Mouse (Mus musculus): ENCODE data around the gene 2610528J11Rik. TPM values are rescaled to one million over a fixed set of nuclear protein-coding genes. Genes with fewer than 3 reads are reported as not detected.

Gene 2610528J11Rik
- polyA plus RNA-seq, 1 experiment from 2014 or later: not detected

DNA sequence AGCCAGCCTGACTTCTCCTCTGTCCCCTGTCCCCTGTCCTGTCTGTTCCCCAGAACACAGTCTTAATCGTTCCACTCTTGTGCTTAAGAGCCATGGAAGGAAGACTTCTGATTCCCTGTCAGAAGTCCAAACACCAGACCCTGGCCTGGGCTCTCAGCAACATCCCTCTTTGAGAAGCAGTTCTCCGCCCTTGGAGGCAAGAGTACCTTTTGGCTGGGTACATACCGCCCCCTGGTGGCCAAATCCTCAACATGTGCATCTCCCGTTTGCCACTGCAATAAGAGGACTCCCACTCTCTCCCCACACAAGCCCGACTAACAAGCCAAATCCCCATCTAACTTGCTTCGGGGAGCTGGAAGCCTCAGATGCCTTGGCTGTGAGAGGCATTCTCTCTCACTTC lies 49.3 kb downstream of the 2610528J11Rik start:
- H3K4me3 ChIP-seq: no peak overlapping the region
- no peaks in the 10 kb centered on the region for H3K36me3 ChIP-seq
- peak; percentile 61; the same call in 1 of the 2 replicates for ATAC-seq (ENCODE audit: low FRiP score, low read depth)
- H3K27ac ChIP-seq (replicated peaks): no peak overlapping the region
- no peaks in the 10 kb centered on the region for H3K4me1 ChIP-seq (replicated peaks)
- no peak overlapping the region for H3K4me2 ChIP-seq
- H3K9me3 ChIP-seq: no peaks in the 10 kb centered on the region
- H3K27me3 ChIP-seq: 0 out of 2 replicates have a peak, but pooled peaks cover 8% of the 10 kb centered on the region
- 7% methylated on average over 6 of the region's 6 CpGs for WGBS
- no peak overlapping the region for H3K9ac ChIP-seq

DNA sequence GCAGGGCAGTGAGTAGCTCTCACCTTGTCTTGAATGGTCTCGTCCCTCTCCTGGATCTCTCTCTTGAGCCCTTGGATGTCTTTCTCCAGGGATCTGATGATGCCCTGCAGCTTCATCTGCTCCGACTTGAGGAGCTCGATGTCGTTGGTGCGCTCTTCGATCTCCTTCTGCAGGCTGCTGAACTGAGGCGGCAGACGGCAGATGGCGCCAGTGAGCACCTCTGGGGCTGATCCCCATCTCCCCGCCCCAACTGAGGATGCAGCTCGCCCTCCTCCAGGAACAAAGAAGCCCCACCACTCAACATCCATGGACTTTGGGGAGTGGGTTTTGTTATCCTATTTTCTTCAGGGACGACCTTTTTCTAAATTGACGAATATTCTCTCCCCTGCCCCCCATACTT lies 52.5 kb downstream of the 2610528J11Rik start:
- no peaks in the 10 kb centered on the region for H3K4me1 ChIP-seq (replicated peaks)
- 50% methylated on average over 13 of the region's 13 CpGs for WGBS
- no peak overlapping the region for H3K4me2 ChIP-seq

More for the DNA sequence above, 52.5 kb downstream of the 2610528J11Rik start:
- H3K36me3 ChIP-seq: no peaks in the 10 kb centered on the region
- no peak overlapping the region for H3K4me3 ChIP-seq
- 0 out of 2 replicates have a peak, but pooled peaks cover 4% of the 10 kb centered on the region for H3K27me3 ChIP-seq
- H3K9me3 ChIP-seq: no peaks in the 10 kb centered on the region
- H3K27ac ChIP-seq (replicated peaks): no peak overlapping the region
- ATAC-seq (ENCODE audit: low FRiP score, low read depth): no peak
- no peak overlapping the region for H3K9ac ChIP-seq

Other genes with a start within 250 kb of the 2610528J11Rik start
- 80.0 and 86.3 TPM in 2 replicates for gene Ptprf, start 235.6 kb upstream of the 2610528J11Rik start, polyA plus RNA-seq (2015; fragmentation: Nextera tagmentation; extraction: Ambion mirVana)
- gene Szt2, start 117.7 kb upstream of the 2610528J11Rik start, polyA plus RNA-seq (2015; fragmentation: Nextera tagmentation; extraction: Ambion mirVana): 8.7 and 9.0 TPM in 2 replicates
- 95.1 and 105 TPM in 2 replicates for gene Med8, start 117.7 kb upstream of the 2610528J11Rik start, polyA plus RNA-seq (2015; fragmentation: Nextera tagmentation; extraction: Ambion mirVana)
- 35.2 TPM in 2 replicates for gene Elovl1, start 98.9 kb upstream of the 2610528J11Rik start, polyA plus RNA-seq (2015; fragmentation: Nextera tagmentation; extraction: Ambion mirVana)
- gene Cdc20, start 89.6 kb upstream of the 2610528J11Rik start, polyA plus RNA-seq (2015; fragmentation: Nextera tagmentation; extraction: Ambion mirVana): 42.2 and 62.1 TPM in 2 replicates
- 0.14 and 0.27 TPM in 2 replicates for gene Mpl, start 69.5 kb upstream of the 2610528J11Rik start, polyA plus RNA-seq (2015; fragmentation: Nextera tagmentation; extraction: Ambion mirVana)
- 15.8 and 18.2 TPM in 2 replicates for gene Tie1, start 36.9 kb upstream of the 2610528J11Rik start, polyA plus RNA-seq (2015; fragmentation: Nextera tagmentation; extraction: Ambion mirVana)
- 0.18 and 0.22 TPM in 2 replicates for gene Tmem125, start 17.0 kb downstream of the 2610528J11Rik start, polyA plus RNA-seq (2015; fragmentation: Nextera tagmentation; extraction: Ambion mirVana)
- gene Cfap57, start 93.8 kb downstream of the 2610528J11Rik start, polyA plus RNA-seq (2015; fragmentation: Nextera tagmentation; extraction: Ambion mirVana): 1.5 and 2.0 TPM in 2 replicates
- 87.3 and 96.5 TPM in 2 replicates for gene Ebna1bp2, start 93.8 kb downstream of the 2610528J11Rik start, polyA plus RNA-seq (2015; fragmentation: Nextera tagmentation; extraction: Ambion mirVana)
- gene Olfr62, start 132.0 kb downstream of the 2610528J11Rik start, polyA plus RNA-seq (2015; fragmentation: Nextera tagmentation; extraction: Ambion mirVana): not detected in 2 replicates
- 0.05 TPM in 1 of 2 replicates, not detected in the other for gene Olfr1342, start 165.8 kb downstream of the 2610528J11Rik start, polyA plus RNA-seq (2015; fragmentation: Nextera tagmentation; extraction: Ambion mirVana)
- gene Olfr1341, start 176.5 kb downstream of the 2610528J11Rik start, polyA plus RNA-seq (2015; fragmentation: Nextera tagmentation; extraction: Ambion mirVana): not detected in 2 replicates
- not detected in 2 replicates for gene Olfr1340, start 193.1 kb downstream of the 2610528J11Rik start, polyA plus RNA-seq (2015; fragmentation: Nextera tagmentation; extraction: Ambion mirVana)
- not detected in 2 replicates for gene Olfr1339, start 205.2 kb downstream of the 2610528J11Rik start, polyA plus RNA-seq (2015; fragmentation: Nextera tagmentation; extraction: Ambion mirVana)
- not detected in 2 replicates for gene Olfr1338, start 231.7 kb downstream of the 2610528J11Rik start, polyA plus RNA-seq (2015; fragmentation: Nextera tagmentation; extraction: Ambion mirVana)

Measured in hindbrain, embryonic 15.5 days (tissue).